Mouse (Mus musculus) midbrain, embryonic 11.5 days (tissue): ENCODE results near the gene Klhl2. TPM values are rescaled to one million over a fixed set of nuclear protein-coding genes. Genes with fewer than 3 reads are reported as not detected.
A peak's percentile ranks its signal among the peaks of the same experiment; 100 is the strongest.

Source experiments
- ATAC-seq: fragments of 200-750 bp; cut with Nextera tagmentation; 2 replicates; pipeline ENCODE4 v1.8.0; 2017; ENCODE audit warnings: moderate TSS enrichment, moderate library complexity; ENCODE audit not compliant: low FRiP score
- DNase-seq: peaks from one replicate; pipeline ENCODE4 v3.0.0; 2015; ENCODE audit warnings: low spot score; ENCODE audit errors: missing footprints
- H3K27ac ChIP-seq: fragments of 300-500 bp; sonication (generic); 2 replicates; pipeline ENCODE4 v1.5.1; 2014; ENCODE audit warnings: low read depth, low read length
- H3K27me3 ChIP-seq: fragments of 300-500 bp; sonication (generic); 2 replicates; pipeline ENCODE4 v1.6.1; 2014; ENCODE audit warnings: mild to moderate bottlenecking, low read length, moderate library complexity, mixed read lengths; ENCODE audit not compliant: control insufficient read depth, insufficient read depth
- H3K36me3 ChIP-seq: fragments of 300-500 bp; sonication (generic); 2 replicates; pipeline ENCODE4 v1.6.1; 2014; ENCODE audit warnings: mild to moderate bottlenecking, low read length, moderate library complexity, mixed read lengths; ENCODE audit not compliant: control insufficient read depth, insufficient read depth
- H3K4me1 ChIP-seq: fragments of 300-500 bp; sonication (generic); 2 replicates; pipeline ENCODE4 v1.6.1; 2014; ENCODE audit warnings: low read length; ENCODE audit not compliant: control insufficient read depth, insufficient read depth
- H3K4me2 ChIP-seq: fragments of 300-500 bp; sonication (generic); 2 replicates; pipeline ENCODE4 v1.6.1; 2014; ENCODE audit warnings: mild to moderate bottlenecking, moderate library complexity
- H3K4me3 ChIP-seq: fragments of 300-500 bp; sonication (generic); 2 replicates; pipeline ENCODE4 v1.5.1; 2014; ENCODE audit warnings: low read depth, low read length
- H3K9ac ChIP-seq: fragments of 300-500 bp; sonication (generic); 2 replicates; pipeline ENCODE4 v1.6.1; 2014; ENCODE audit warnings: low read length
- H3K9me3 ChIP-seq: fragments of 300-500 bp; sonication (generic); 2 replicates; pipeline ENCODE4 v1.6.1; 2016; ENCODE audit warnings: low read length; ENCODE audit not compliant: control insufficient read depth
- WGBS: fragments of 180-500 bp; shearing (Covaris S2); extraction: QIAGEN DNeasy Blood & Tissue Kit; methylation state at CpG from one replicate; pipeline ENCODE4 v1.1.7; 2014; 5-methylcytosine and 5-hydroxymethylcytosine counted together
- polyA plus RNA-seq: library from polyadenylated mRNA; unstranded; fragments of >200 nt; fragmentation: Nextera tagmentation; extraction: Ambion mirVana; gene quantifications from 2 replicates; pipeline ENCODE4 v1.2.1, GENCODE M21; 2014

Gene Klhl2
- polyA plus RNA-seq, 1 experiment from 2014 or later, result 19.4 TPM

GRCm38 (mm10) chr8:64790418-64790817 is 59.4 kb downstream of the Klhl2 start:
- Histone ChIP-seq H3K9ac (no peak overlapping the region), H3K36me3 (no peaks in the 10 kb centered on the region), H3K4me1 (no peaks in the 10 kb centered on the region), H3K4me2 (no peak overlapping the region), H3K9me3 (no peaks in the 10 kb centered on the region), H3K4me3 (no peak overlapping the region), H3K27me3 (no peaks in the 10 kb centered on the region), H3K27ac (no peak overlapping the region)
- no peak for DNase-seq
- no peak for ATAC-seq
- 60% methylated on average over 2 of the region's 2 CpGs for WGBS

DNA sequence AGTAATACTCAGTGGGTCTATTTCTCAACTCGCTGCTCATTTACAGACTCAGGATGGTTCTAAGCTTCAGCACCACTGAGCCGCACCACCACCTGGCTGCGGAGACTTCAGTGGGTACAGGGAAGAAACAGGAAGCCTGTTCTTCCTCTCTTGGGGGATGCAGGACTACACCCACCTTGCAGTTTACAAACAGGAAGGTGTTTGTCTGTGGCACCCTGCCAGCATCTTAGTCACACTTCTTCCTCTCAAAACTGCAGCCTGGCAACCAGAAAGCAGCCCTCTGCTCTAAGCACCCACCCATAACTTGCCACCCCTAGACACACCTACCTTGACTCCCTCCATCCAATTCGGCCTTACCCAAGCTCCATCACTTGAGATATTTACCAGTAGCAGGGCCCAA is 61.1 kb downstream of the Klhl2 start:
- Histone ChIP-seq H3K4me1 (no peaks in the 10 kb centered on the region), H3K4me2 (no peak overlapping the region), H3K27ac (no peak overlapping the region), H3K4me3 (no peak overlapping the region), H3K36me3 (no peaks in the 10 kb centered on the region), H3K27me3 (no peaks in the 10 kb centered on the region), H3K9ac (no peak overlapping the region), H3K9me3 (no peaks in the 10 kb centered on the region)
- no peak for ATAC-seq
- WGBS, result 93% methylated on average over 4 of the region's 4 CpGs
- DNase-seq, result no peak

- Histone ChIP-seq H3K4me1 (no peaks in the 10 kb centered on the region), H3K4me3 (no peak overlapping the region), H3K9ac (no peak overlapping the region), H3K9me3 (no peaks in the 10 kb centered on the region), H3K36me3 (no peaks in the 10 kb centered on the region), H3K27ac (no peak overlapping the region), H3K27me3 (no peaks in the 10 kb centered on the region), H3K4me2 (no peak overlapping the region)
- DNase-seq, result no peak
- WGBS, result 94% methylated on average over 2 of the region's 2 CpGs
- no peak for ATAC-seq
These were observed 63.0 kb downstream of the Klhl2 start for GRCm38 (mm10) chr8:64786801-64787200.

DNA sequence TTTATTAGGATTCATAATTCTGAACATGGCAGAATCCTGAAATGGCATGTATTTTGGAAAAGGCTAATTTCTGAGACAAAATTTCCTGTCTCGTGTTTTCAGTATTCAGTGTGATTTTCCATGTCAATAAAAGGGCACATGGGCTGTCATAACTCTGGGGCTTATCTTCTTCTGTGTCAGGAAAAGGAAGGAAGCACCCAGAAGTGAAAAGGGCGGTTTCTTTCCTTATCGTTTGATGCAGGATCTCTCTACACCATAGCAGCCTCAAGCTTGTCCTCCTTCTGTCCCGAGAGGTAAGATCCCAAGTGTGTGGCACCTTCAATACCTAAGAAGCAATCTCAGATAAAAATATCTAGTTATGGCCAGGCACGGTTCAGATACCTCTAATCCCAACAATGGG is 65.6 kb downstream of the Klhl2 start:
- WGBS, result 93% methylated on average over 5 of the region's 5 CpGs
- ATAC-seq, result no peak
- no peak overlapping the region for H3K4me2 ChIP-seq

DNA sequence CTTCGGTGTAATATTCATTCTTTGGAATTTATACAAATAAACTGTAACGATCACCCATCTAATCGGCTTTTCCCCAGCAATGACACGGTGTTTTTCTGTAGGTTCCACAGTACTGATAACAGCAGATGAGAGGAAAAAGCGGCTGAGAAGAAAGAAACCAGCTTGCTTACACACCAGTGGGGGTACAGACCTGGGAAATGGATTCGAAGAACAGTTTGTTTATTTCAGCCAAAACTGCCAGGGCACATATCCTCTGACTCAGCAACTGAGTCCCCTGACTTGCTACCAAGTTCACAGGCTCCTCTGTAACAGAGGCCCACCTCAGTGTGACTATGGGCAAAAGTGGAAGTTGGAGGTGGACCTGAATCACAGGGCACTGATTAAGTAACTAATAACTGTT is 67.9 kb downstream of the Klhl2 start:
- ATAC-seq (no peak), DNase-seq (no peak)
- H3K27ac ChIP-seq, result no peak overlapping the region
- H3K36me3 ChIP-seq, result no peaks in the 10 kb centered on the region
- no peaks in the 10 kb centered on the region for H3K27me3 ChIP-seq
- no peak overlapping the region for H3K9ac ChIP-seq
- no peak overlapping the region for H3K4me3 ChIP-seq
- WGBS, result 88% methylated on average over 6 of the region's 6 CpGs
- no peak overlapping the region for H3K4me2 ChIP-seq
- H3K4me1 ChIP-seq, result no peaks in the 10 kb centered on the region
- no peaks in the 10 kb centered on the region for H3K9me3 ChIP-seq

More for the DNA sequence above, 65.6 kb downstream of the Klhl2 start:
- DNase-seq, result no peak
- Histone ChIP-seq H3K27me3 (no peaks in the 10 kb centered on the region), H3K4me1 (no peaks in the 10 kb centered on the region), H3K9me3 (no peaks in the 10 kb centered on the region), H3K36me3 (no peaks in the 10 kb centered on the region), H3K4me3 (no peak overlapping the region), H3K27ac (no peak overlapping the region), H3K9ac (no peak overlapping the region)

DNA sequence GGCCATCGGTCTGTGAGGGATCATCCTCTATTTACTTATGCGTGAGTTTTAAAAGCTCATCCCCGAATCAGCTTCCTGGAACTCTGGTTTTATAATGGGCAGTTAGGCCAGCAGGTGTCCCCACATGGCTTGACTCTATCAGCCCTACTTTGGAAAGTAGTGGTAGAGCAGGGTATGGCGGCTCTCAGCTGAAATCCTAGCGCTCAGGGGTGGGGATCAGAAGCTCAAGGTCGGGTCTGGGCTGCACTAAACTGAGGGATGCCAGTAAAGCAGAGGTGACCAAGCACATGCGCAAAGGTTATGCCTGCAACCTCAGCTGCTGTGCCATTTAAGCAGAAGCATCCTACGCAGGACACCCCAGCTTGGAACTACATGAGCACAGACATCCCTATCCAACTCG is 71.9 kb downstream of the Klhl2 start:
- Histone ChIP-seq H3K27ac (no peak overlapping the region), H3K9me3 (no peaks in the 10 kb centered on the region), H3K4me2 (no peak overlapping the region), H3K27me3 (no peaks in the 10 kb centered on the region), H3K4me3 (no peak overlapping the region), H3K36me3 (no peaks in the 10 kb centered on the region), H3K4me1 (no peaks in the 10 kb centered on the region), H3K9ac (no peak overlapping the region)
- DNase-seq (no peak), ATAC-seq (peak; percentile 57; the same call in 1 of the 2 replicates)
- 74% methylated on average over 9 of the region's 9 CpGs for WGBS

DNA sequence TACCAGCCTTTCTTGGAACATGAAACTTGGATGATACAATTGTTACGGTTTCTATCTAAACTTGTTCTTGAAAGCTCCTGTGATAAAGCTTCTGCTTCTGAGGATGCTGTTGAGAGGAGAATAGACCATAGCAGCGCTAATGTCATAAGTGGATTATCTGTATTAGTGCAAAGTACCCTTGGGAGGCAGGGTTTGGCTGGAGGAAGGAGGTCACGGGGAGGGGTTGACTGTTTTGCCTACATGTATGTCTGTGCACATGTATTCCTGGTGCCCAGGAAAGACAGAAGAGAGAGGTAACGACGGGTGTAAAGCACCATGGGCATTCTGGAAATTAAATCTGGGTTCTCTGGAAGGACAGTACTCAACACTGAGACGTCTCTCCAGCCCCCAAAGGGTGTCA is 75.7 kb downstream of the Klhl2 start:
- no peak overlapping the region for H3K27ac ChIP-seq
- no peak overlapping the region for H3K4me2 ChIP-seq
- H3K9ac ChIP-seq, result no peak overlapping the region
- H3K27me3 ChIP-seq, result no peaks in the 10 kb centered on the region
- DNase-seq (no peak), ATAC-seq (no peak)
- WGBS, result 91% methylated on average over 6 of the region's 6 CpGs
- no peaks in the 10 kb centered on the region for H3K36me3 ChIP-seq
- no peak overlapping the region for H3K4me3 ChIP-seq
- H3K9me3 ChIP-seq, result no peaks in the 10 kb centered on the region
- H3K4me1 ChIP-seq, result no peaks in the 10 kb centered on the region

DNA sequence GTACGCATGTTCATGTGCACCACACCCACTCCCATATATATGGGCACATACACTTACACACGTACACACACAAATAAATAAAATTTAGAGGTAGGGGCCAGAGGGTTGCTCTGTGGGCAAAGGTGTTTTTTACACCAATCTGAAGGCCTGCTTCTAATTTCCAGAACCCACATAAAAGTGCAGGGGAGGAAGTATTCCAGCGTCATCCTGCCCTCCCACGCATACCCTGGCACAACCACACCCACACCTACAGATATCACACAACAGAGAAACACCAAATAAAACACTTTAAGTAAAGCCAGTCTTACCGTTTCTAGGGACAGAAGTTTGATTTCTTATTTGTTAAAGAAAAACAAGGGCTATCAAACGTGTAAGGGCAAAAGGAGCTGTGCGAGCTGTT is 79.0 kb downstream of the Klhl2 start:
- Histone ChIP-seq H3K36me3 (no peaks in the 10 kb centered on the region), H3K4me3 (no peak overlapping the region), H3K27me3 (no peaks in the 10 kb centered on the region), H3K9me3 (no peaks in the 10 kb centered on the region), H3K4me2 (no peak overlapping the region), H3K4me1 (no peaks in the 10 kb centered on the region), H3K27ac (no peak overlapping the region), H3K9ac (no peak overlapping the region)
- DNase-seq, result no peak
- ATAC-seq, result no peak
- WGBS, result 94% methylated on average over 7 of the region's 7 CpGs

DNA sequence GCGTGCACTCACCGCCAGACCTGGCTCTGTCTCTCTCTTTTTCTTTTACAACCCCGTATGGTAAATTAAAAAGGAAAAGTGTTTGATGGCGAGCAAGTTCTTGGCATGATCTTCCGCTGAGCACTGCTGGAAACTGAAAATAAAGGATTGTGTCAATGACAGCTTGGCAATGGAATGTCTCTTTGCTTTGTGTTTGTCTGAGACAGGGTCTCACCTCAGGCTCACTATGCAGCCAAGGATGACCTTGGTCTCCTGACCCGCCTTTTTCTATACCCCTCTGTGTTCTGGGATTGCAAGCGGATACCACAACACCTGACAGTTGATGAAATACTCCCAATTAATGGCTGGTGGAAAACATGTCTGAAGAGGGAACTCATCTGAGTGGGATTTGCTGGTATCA is 80.2 kb downstream of the Klhl2 start:
- Histone ChIP-seq H3K9me3 (no peaks in the 10 kb centered on the region), H3K27ac (no peak overlapping the region), H3K4me2 (no peak overlapping the region), H3K4me3 (no peak overlapping the region), H3K36me3 (no peaks in the 10 kb centered on the region), H3K9ac (no peak overlapping the region), H3K27me3 (no peaks in the 10 kb centered on the region), H3K4me1 (no peaks in the 10 kb centered on the region)
- DNase-seq (no peak), ATAC-seq (no peak)
- WGBS, result 91% methylated on average over 7 of the region's 7 CpGs

DNA sequence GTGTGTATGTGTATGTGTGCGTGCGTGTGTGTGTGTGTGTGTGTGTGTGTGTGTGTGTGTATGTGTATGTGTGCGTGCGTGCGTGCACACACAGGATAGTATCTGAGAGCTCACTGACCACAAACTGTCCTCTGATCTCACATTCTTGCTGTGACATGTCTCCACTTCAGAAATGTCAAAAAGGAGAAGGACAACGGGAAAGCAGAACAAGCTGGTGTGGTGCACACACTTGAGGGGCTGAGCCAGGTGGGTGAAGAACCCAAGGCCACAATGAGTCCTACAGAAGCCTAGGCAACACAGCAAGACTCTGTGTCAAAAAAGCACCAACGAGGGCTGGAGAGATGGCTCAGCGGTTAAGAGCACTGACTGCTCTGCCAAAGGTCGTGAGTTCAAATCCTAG is 81.2 kb downstream of the Klhl2 start:
- Histone ChIP-seq H3K4me1 (no peaks in the 10 kb centered on the region), H3K36me3 (no peaks in the 10 kb centered on the region), H3K9me3 (no peaks in the 10 kb centered on the region), H3K9ac (no peak overlapping the region), H3K4me2 (no peak overlapping the region), H3K27me3 (no peaks in the 10 kb centered on the region), H3K27ac (no peak overlapping the region), H3K4me3 (no peak overlapping the region)
- DNase-seq, result no peak
- ATAC-seq, result no peak
- 87% methylated on average over 9 of the region's 9 CpGs for WGBS
